In genomic region chr16:22118151-22118550, GRCm38 (mm10) we compare ENCODE assay signal across 17 mouse cellular contexts. TPM values are rescaled to one million over a fixed set of nuclear protein-coding genes. Genes with fewer than 3 reads are reported as not detected.
DNase-seq lines count a peak whose midpoint lies in the region; ATAC-seq and TF ChIP-seq lines count a peak whose summit lies in the region.
"Had no signal": no experiment of that assay in that cellular context is flagged by ENCODE, and none has a peak within 500 bp of the region (broad histone marks: within the 10 kb centered on the region; RNA-seq: fewer than 3 reads in every experiment).

No protein-coding gene starts in this region.

- no peak for TF ChIP-seq CTCF in heart, postnatal 0 days (IDR thresholded peaks at IDR 0.05; ENCODE audit: low read depth)

- peak; percentile 37 for DNase-seq in adrenal gland, postnatal 14 days
- DNase-seq in adrenal gland, adult 18-20 months (ENCODE audit: low spot score in 2 of 2) = no peak
- DNase-seq in heart, postnatal 0 days (ENCODE audit: low spot score) = no peak
- no peak for DNase-seq in heart, adult 9 months (ENCODE audit: low spot score in 2 of 2)
- peak; percentile 45 to 58 for DNase-seq in kidney, postnatal 25 days
- DNase-seq in adipocyte (ENCODE audit: low spot score) = peak; percentile 59
- no peak for DNase-seq in cerebellum, adult 11 months
- DNase-seq: cerebellum, adult 9-10 months; liver, postnatal 0 days; right cerebral cortex, postnatal 4 days had no signal

- no peaks in the 10 kb centered on the region for H3K36me3 ChIP-seq in heart, postnatal 0 days (replicated peaks; ENCODE audit: control insufficient read depth, insufficient read depth, low read length)
- peaks cover 9% of the 10 kb centered on the region for H3K36me3 ChIP-seq in kidney, embryonic 15.5 days

- H3K9ac ChIP-seq in heart, postnatal 0 days (replicated peaks; ENCODE audit: low read depth, low read length) = no peak overlapping the region
- H3K9ac ChIP-seq in kidney, embryonic 15.5 days = no peak overlapping the region
- H3K9ac ChIP-seq: hindbrain, embryonic 14.5 days; limb, embryonic 12.5 days; liver, postnatal 0 days had no signal

- no peaks in the 10 kb centered on the region for H3K27me3 ChIP-seq in heart, postnatal 0 days (ENCODE audit: control insufficient read depth, insufficient read depth, low read length)
- H3K27me3 ChIP-seq in kidney, embryonic 15.5 days = no peaks in the 10 kb centered on the region
- H3K27me3 ChIP-seq: limb, embryonic 12.5 days had no signal

- peaks cover 42% of the 10 kb centered on the region for H3K4me1 ChIP-seq in heart, postnatal 0 days (ENCODE audit: control insufficient read depth, insufficient read depth)
- peaks cover 15% of the 10 kb centered on the region; the same call in 1 of the 2 replicates for H3K4me1 ChIP-seq in kidney, embryonic 15.5 days
- H3K4me1 ChIP-seq: limb, embryonic 12.5 days; midbrain, embryonic 10.5 days had no signal

- ATAC-seq in heart, postnatal 0 days (ENCODE audit: insufficient read depth, low read depth) = no peak
- no peak for ATAC-seq in kidney, embryonic 15.5 days (replicated peaks; ENCODE audit: low FRiP score)
- ATAC-seq: forebrain, embryonic 14.5 days; liver, postnatal 0 days; midbrain, embryonic 16.5 days had no signal

- no peak overlapping the region for H3K4me3 ChIP-seq in heart, postnatal 0 days (ENCODE audit: low read depth, low read length)
- H3K4me3 ChIP-seq in kidney, embryonic 15.5 days (replicated peaks) = no peak overlapping the region
- H3K4me3 ChIP-seq: limb, embryonic 12.5 days; midbrain, embryonic 10.5 days had no signal

- 82% methylated on average over 4 of the region's 4 CpGs for WGBS in heart, postnatal 0 days
- 86% methylated on average over 4 of the region's 4 CpGs for WGBS in kidney, embryonic 15.5 days

- TF ChIP-seq EP300 in heart, postnatal 0 days (IDR thresholded peaks at IDR 0.05; ENCODE audit: low read depth) = no peak

- H3K9me3 ChIP-seq in heart, postnatal 0 days (replicated peaks; ENCODE audit: control insufficient read depth, low read length) = no peaks in the 10 kb centered on the region
- H3K9me3 ChIP-seq in kidney, embryonic 15.5 days (replicated peaks) = no peaks in the 10 kb centered on the region
- H3K9me3 ChIP-seq: limb, embryonic 12.5 days; midbrain, embryonic 10.5 days had no signal

- H3K27ac ChIP-seq in heart, postnatal 0 days (ENCODE audit: low read depth) = peak overlapping the region; percentile 71
- no peak overlapping the region for H3K27ac ChIP-seq in kidney, embryonic 15.5 days
- H3K27ac ChIP-seq: hindbrain, embryonic 14.5 days; limb, embryonic 12.5 days; midbrain, embryonic 10.5 days had no signal

- H3K4me2 ChIP-seq in heart, postnatal 0 days (ENCODE audit: low read depth, low read length) = no peak overlapping the region
- no peak overlapping the region for H3K4me2 ChIP-seq in kidney, embryonic 15.5 days
- H3K4me2 ChIP-seq: hindbrain, embryonic 14.5 days; limb, embryonic 12.5 days; liver, embryonic 11.5 days had no signal

RNA-seq across cellular contexts. Expression of gene Igf2bp2, which starts 44.9 kb away (rescaled TPM):
- total RNA-seq in adrenal gland, postnatal 14 days (2021) = 12.8 and 20.4 TPM in 2 replicates
- total RNA-seq in adrenal gland, adult 18-20 months (2021) = 10 to 100 TPM; 10.6 to 11.2 TPM
- 26.3 and 48.1 TPM in 2 replicates for total RNA-seq in heart, postnatal 0 days (2014; rRNA removed; ENCODE audit: low replicate concordance)
- 12.9 and 14.1 TPM in 2 replicates for polyA plus RNA-seq in heart, postnatal 0 days (2015; fragmentation: Nextera tagmentation; extraction: Ambion mirVana)
- polyA plus RNA-seq in kidney, embryonic 15.5 days (2015; fragmentation: Nextera tagmentation; extraction: Ambion mirVana) = 97.9 and 103 TPM in 2 replicates

Comparison
In these comparisons a context has a peak if more than half of its experiments do, and no peak if none do; other contexts are left out.
1. DNase-seq: peak in adrenal gland, postnatal 14 days (single experiment), kidney, postnatal 25 days (2 of 2) and adipocyte (single experiment); none in adrenal gland, adult 18-20 months (0 of 2), heart, postnatal 0 days (single experiment), heart, adult 9 months (0 of 2) and cerebellum, adult 11 months (single experiment).